Mouse (Mus musculus) left cerebral cortex, postnatal 4 days (tissue): ENCODE data around the gene Man1a2. TPM values are rescaled to one million over a fixed set of nuclear protein-coding genes. Genes with fewer than 3 reads are reported as not detected.

Experiments
- DNase-seq: peaks from one replicate; pipeline ENCODE4 v3.0.0-alpha.2; 2022
- intact Hi-C: fragments of 180-260 bp; cut with DNase I; formaldehyde crosslinking; loops from one replicate; pipeline ENCODE4 v1.15.1; 2025
- total RNA-seq, 2 experiments: library from RNA; stranded (reverse); gene quantifications; 2 replicates each; pipeline ENCODE4 v1.2.3; 2021

The Man1a2 gene
- 100 to 1,000 TPM in 1 of 2 experiments, 10 to 100 TPM in 1; 98.7 to 109 TPM for total RNA-seq

DNA sequence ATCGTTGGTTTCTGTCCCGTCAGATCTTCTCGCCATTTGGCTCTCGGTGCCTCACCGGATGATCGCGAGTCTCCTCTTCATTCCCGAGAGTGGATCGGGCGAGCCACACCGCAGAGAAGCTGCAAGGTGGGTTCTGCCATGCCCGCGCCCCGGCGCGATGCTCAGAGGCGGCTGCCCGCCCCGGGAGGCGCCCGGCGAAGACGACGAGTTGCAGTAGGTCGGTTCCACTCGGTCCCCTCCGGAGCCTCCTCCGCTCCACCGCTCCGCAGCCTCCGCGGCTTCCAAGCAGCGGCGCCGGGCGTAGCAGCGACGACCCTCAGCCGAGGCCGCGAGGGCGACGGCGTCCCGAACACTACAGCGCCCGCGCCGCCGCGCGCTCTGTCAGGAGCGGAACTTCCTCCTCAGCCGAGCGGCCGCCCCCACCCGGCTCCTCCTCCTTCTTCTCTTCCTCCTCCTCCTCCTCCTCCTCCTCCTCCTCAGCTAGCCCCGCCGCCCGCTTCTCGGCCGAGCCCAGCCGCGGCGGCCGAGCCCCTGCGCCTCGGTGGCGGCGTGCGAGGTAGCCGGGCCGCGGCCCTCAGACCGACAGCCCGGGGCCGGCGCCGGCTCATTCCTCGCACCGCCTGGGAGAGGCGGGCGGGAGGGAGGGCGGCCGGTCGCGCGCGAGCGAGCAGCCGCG is at the start of gene Man1a2:
Gene Man1a2, minus strand, starts transcription at position 417 of the 676 bp plus-strand sequence.
- DNase-seq = peak; percentile 86
- intact Hi-C loops = no loop called here

DNA sequence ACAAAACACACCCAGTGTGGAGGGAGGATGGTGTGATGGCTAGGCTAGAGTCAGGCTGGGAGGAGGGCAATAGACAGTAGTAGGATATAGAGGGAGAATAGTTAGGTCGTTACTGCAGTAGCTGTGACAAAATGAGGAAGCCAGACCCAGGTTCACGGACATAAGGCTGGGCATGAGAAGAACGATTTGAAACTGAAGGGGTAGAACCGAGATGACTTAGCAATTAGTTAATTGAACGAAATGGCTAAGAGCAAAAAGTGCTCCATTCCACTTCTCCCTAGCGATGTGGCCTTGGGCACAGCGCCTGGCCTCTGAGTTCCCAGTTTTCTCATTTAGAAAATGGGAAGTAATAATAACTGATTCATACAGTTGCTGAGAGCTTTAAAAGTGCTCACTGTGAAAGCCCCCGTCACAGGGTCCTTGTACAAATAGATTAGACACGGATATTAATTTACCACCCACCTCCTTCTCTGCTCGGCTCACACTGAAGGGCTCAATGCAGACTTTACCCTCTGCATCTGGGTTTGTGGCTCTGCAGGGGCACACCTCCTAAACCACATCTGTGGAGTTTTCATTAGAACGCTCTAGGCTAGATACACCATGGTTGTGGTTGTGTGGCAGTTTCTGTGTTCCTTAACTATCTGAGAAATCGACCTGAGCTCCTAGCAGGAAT is 49.3 kb upstream of the Man1a2 start:
- no peak for DNase-seq
- intact Hi-C loops = no loop called here

DNA sequence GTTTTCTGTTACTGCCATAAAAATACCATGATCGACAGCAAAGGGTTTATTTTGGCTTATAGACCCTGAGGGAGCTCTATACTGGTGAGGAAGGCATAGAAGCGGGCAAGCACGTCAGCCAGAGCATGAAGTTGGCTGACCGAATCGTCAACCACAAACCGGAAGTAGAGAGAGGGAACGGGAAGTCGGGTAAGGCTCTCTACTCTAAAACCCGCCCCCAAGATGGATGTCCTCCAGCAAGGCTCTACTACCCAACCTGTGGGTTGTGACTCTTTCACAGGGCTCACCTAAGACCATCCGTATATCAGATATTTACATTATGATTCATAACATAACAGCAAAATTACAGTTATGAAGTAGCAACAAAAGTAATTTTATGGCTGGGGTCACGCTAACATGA is 46.6 kb upstream of the Man1a2 start:
- intact Hi-C loops = no loop called here
- no peak for DNase-seq

DNA sequence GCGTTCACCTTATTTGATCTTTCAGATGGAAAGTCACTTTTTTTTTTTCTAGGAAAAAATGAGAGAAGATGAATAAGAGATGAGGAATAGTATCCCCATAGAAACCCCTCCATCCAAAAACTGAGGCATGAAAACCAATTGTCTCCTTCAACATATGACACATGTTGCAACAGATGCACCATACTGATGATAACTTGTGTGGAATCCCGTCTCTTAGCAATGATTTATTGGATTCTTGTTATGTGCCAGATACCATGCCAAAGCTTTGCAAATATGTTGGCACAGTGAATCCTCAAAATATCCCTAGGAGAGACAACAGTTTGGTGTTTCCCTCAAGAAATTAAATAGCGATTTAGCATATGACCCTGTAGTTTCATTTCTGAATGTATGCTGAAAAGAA is 46.0 kb upstream of the Man1a2 start:
- no peak for DNase-seq
- intact Hi-C loops = no loop called here

DNA sequence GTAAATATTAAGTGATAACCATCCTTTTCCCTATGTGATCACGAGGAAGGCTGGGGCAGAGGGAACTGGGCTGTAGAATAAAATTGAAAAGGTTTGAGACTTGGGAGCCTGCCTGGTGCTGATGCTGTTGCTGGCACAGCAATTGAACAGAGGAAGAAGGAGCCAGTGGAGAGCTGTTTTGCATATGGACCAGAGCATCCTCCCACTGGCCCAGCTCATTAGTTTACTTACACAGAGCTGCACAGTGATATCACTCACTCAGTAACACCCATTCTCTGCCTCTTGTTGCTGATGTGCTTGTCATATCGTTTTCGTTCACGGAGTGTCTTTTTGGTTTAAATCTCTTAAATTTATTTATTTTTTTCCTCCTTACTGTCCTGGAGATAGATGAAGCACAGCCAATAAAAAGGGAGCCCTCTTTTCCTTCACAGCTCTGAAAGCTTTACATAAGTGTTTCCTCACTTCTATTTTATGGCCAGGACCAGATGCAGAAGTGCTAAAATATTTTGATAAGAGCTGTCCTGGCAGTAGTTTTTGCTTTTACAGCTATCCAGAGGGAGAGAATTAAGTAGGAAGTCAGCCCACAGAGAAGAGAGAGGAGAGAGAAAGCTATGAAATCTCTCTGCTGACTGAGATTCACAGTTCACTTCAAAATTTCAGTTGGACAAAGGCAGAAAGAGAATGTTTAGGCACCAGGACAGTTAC is 42.9 kb upstream of the Man1a2 start:
- DNase-seq = no peak
- intact Hi-C loops = no loop called here

DNA sequence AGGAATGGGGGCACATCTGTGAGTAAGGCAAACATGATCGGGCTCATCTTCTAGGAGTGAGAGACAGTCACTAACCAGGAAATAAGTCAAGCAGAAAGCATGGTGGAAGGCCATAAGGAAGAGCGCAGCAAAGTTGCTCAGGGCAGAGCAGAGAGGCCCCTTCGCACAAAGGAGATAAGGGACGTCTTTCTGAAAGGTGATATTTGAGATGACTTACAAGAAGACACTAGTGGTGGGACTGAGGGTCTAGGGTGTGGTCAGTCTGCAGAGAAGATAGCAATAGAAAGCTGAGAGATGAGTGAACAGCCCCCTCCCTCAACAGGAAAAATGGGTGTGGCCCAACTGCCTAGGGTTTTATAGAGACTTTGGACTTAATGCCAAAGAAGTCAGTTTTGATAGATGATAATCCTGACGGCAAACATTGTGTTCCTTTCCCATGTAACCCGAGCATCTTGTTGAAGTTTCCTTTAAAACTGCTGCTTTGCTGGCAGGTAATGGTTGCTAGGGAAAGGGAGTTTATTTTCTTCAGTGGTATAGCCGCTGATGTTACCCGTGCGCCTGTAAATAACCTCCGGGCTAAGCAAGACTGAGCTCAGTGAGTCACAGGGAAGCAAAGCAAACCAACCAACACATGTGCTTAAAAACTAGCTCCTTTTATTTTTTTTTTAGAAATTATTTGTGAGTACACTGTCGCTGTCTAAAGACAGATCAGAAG is 40.8 kb upstream of the Man1a2 start:
- DNase-seq = no peak
- intact Hi-C loops = no loop called here

DNA sequence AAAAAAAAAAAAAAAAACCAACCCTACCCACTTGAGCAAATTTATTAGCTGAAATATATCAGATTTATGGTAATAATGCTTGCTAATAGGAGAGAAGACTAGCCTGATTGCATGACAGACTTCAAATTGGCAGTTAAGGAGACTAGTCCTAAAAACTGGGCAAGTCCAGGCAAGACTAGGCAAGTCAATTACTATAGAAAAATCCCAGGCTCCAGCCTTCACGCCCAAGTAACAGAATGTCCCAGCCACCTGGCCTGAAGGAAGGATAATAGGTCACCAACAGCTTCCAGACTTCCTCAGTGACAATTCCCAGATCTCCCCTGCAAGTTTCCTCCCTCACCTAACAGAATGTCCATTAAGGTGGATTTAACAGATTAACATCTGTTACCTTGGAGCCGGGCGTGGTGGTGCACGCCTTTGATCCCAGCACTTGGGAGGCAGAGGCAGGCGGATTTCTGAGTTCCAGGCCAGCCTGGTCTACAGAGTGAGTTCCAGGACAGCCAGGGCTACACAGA is 35.5 kb upstream of the Man1a2 start:
- intact Hi-C loops = no loop called here

DNA sequence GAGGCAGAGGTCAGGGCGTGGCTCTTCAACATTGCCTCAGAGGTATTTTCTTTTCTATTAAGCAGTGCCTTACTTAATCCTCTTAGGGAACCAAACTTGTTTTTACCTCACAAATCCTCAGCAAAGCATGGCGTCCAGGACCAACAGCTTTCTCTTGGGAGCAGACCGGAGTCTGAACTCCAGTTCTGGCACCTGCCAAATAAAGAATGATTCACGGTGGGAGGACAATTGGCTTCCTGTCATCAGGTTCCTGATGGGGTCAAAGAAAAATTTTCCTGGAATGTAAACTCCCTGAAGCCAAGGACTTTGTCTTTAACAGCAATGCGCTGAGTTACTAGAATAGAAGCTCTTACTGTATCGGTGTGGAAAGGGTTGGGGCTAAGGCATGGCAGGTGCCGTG is 30.9 kb upstream of the Man1a2 start:
- intact Hi-C loops = no loop called here

More for the DNA sequence above, 35.5 kb upstream of the Man1a2 start:
- DNase-seq = no peak

DNA sequence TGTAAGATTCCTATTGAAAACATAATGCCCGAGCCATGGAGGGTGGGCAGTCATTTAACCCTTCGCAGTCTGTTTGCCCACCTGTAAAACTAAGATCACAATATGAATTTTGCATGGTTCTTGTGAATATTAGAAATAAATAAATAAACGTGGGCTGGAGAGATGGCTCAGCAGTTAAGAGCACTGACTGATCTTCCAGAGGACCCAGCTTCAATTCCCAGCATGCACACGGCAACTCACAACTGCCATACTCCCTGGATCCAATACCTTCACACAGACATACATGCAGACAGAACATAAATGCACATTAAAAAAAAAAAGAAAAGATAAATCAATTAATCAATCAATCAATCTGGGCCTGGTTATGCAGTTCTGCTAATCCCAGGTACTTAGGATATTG is 30.1 kb upstream of the Man1a2 start:
- no peak for DNase-seq
- intact Hi-C loops = no loop called here

More for the DNA sequence above, 30.9 kb upstream of the Man1a2 start:
- DNase-seq = no peak

DNA sequence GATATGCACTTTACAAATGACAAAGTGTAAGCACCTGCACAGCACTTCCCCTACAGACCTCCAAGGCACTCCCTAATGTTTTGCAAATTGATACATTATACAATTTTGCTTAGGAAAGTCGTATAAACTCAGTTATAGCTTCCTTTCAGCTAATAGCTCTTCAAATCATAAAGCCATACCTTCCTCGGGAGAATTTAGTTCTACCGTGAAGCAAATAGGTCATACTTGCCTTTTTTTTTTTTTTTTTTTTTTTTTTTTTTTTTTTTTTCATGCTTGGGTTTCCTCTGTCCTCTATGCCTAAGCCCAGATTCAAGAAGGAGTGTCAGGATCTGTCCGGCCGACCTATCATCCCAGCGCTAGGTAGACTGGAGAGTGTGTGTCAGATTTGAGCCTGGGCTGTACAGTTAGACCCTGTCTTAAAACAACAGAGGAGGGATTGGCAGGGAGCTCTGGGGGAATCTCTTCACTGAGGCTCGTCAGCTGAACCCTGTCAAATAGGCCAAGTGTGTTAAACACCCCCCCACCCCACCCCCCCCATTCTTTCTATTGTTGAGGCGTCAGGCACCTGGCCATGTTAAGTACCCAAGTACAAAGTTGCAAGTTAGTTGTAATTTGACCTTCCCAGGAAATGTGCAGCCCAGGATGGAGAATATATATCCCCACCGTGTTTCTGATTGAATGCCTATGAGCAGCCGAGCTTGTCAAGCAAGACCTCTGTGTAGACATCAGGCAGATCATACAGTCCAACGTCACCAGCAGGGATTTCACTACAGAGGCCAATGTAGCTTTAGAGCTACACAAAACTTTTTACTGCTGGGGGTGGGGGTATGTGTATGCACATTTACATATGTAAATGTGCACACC is 28.1 kb upstream of the Man1a2 start:
- no peak for DNase-seq
- intact Hi-C loops = no loop called here

DNA sequence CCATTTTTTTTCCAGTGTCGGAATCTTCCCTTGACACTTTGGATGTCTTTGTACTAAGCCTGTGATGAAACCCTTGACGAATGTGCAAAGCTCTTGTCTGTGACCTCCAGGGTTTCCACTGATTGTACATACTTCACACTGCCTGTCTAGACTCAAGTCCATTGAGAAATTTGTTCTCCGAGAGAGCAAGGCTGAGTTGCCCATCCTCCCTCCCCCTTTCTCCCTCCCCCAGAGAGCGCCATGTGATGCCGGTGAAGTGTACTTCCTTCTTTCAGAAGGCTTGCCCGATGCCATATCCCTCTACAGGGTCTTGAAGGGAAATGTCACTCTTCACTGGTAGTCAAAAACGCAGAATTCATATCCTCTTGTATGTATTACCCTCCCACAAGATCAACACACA is 26.8 kb upstream of the Man1a2 start:
- DNase-seq = no peak
- intact Hi-C loops = no loop called here

DNA sequence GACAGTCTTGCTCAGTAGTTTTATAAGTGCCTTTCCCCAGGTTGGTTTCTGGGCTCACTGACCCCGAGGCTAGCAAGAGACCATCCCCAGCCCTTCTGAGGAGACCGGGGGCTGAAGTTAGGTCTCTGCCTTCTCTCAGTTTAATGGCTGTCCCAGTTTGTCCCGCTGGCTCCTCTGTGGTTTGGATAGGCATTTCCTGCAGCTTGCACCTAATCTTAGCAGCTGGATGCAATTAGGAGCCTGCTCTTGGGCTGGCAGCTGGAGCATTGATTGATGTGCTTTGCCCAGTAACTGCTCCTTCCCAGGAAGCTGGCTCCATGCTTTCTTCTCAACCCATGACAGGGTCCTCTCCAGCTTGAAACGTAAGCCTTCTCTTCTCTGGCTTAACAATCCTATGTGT is 26.2 kb upstream of the Man1a2 start:
- DNase-seq = no peak
- intact Hi-C loops = no loop called here

DNA sequence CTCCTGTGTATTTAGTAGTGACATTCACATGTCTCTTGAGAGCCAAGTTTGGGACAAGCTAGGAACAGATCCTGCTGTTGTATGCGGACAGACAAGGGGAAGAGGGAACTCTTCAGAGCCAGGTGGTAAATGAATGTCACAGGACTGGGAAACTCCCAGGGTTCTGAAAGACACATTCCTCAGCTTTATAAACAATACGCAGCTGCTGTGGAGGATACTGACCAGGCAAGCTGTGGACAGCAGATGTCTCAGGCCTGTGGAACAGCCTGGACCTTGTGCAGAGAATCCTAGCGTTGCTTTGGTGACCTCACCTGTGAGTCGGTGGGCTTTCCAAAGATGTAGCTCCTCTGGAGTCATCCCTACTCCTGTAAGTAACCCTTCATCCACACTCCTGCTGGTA is 21.8 kb upstream of the Man1a2 start:
- DNase-seq = no peak
- intact Hi-C loops = no loop called here

DNA sequence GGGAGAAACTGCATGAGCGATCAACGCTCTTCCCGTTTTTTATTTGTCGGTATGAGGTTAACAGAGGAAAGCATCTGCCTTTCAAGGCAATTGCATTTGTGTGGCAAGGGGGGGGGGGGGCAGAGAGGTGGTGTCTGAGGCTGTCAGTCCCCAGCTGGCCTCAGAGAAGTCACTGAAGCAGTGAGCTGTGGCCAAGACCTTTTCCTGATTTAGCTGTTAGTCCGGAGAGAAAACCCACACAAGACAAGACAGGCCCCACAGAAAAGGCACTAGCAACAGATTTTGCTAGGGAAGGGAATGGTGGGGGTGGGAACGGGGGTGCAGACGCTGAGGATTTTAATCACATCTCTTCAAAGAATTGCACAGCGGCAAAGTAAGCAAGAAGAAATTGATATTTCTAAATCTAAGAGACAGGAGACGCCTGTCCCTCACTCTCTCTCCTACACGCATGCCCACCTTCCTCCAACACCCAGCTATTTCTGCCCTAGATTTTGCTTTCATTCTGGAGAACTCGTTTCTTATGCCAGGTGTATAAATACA is 19.9 kb upstream of the Man1a2 start:
- no peak for DNase-seq
- intact Hi-C loops = no loop called here

DNA sequence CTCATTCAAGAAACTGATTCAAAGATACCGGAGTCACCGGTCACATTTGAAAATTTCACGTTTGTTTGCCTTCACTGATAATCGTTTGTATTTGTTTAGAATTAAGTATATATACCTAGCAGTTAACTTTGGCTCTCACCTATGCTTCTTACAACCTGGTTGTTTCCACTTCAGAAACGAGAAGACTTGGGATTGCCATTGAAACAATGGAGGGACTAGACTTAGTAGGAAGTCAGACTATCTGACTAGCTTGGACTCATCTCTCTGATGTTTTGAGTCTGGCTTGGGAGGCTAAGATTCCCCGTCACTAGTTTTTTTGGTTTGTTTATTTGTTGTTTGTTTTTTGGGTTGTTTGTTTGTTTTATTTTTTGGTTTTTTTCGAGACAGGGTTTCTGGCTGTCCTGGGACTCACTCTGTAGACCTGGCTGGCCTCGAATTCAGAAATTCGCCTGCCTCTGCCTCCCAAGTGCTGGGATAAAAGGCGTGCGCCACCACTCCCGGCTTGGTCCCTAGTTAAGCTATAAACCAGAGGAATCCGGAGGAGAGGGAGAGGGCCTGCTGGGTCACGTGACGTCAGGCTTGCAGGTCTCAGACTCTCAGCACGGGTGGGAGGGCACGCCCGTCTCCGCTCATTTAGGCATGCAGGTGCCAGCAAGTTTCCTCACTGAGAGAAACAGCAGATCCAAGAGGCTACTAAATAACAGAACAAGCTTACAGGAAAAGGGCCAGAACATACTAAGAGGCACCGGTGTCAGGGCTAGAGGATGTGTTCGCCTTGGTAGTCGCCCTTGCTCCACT is 18.7 kb upstream of the Man1a2 start:
- intact Hi-C loops = no loop called here

DNA sequence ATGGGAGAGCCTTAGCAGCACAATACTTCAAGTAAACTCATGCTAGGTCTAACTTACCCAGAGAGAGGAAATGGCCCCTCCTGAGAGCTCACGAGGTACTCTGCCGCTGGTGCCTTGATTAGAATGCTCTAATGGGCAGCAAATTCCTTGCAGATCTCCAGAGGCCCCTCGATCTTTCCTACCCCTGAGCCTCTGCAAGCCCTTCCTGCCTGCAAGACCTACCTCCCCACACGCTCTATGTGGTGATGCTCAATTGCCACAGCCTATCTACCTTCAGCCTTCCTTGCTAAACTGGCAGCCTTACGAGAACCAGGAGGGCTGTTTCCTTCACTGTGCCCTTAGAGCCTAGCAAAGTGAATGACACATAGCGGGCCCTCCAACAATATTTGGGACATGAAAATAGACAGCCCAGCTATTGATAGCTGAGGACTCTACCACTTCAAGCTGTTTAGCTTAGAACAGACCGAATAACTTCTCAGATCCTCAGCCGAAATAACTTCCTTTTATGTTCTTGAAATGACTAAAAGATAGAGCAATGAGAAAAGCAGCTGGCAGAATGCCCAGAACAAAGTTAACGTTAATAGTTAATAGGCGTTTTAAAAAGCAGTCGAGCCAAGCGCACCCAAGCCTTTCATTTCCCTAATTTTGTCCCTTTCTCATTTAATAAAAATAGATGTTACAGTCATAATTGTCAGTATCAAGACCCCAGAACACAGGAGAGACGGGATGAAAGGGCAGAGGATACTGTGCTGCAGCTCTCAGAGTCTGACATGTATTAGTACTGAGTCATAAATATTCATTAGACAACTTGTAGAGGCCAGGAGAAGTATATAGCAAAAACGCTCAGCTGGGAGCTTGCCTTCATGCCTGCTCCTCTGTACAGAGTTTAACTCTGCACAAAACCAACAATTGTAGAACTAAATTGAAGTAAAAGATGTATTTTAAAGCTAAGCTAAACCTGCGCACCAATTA is 17.9 kb upstream of the Man1a2 start:
- DNase-seq = no peak
- intact Hi-C loops = no loop called here

More for the DNA sequence above, 18.7 kb upstream of the Man1a2 start:
- no peak for DNase-seq

DNA sequence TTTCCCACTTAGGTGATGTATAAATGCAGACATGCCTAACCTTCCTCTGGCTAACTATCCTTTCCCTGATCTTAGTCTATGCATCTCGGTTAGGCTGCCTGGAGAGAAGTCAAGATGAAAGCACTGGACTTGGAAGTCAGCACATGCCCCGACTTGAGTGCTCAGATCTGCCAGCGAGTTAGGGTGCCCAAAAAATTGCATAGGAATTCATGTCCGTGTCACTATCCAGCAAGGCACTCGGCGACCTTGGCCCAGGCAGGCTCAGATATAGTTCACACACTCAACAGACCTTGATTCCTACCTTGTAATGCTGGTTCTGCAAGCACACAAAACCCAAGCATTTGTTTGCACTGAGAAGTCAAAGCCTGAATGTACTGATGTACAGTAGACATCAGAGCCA is 3.4 kb upstream of the Man1a2 start:
- no peak for DNase-seq
- intact Hi-C loops = no loop called here

DNA sequence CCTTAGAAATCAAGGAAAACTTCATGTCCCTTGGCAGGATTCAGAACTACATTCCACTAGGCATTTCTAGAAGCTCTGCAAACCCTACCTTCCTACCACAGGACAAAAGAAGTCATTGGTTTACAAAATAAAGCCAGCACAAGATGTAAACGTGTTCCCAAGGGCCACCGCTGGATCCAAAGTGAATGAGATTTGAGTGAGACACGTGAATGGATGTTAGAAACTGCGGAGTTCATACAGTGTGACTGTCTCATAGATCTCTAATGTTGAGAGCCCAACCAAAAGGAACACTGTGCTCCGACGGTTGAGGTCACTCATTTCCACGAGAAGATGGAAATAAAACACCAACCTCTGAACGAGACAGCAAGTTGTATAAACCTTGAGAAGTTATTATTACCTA is 1.5 kb upstream of the Man1a2 start:
- intact Hi-C loops = no loop called here

More for the DNA sequence above, 1.5 kb upstream of the Man1a2 start:
- no peak for DNase-seq
